Mouse (Mus musculus): ENCODE data around the gene Chchd3. TPM values are rescaled to one million over a fixed set of nuclear protein-coding genes. Genes with fewer than 3 reads are reported as not detected.

Gene Chchd3
- total and polyA plus RNA-seq, 3 experiments, result 205 to 243 TPM; not detected in 1

DNA sequence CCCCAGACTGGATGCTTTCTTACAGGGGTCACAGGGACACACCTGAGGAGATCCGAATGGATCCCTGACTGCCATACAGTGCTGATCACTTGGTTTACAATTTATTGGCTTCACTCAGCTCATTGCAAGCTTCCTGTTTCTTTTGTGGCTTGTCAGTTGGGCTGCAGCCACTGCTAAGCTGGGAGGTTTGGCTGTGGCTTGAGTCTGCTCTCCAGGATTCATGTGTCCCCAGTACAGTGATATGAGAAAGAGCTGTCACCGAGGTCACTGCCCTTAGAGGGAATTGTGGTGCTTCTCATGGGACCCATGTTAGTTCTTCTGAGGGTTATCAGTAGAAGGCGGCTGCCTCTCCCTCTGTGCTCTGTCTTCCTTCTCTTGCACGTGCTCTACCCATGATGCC, 277.0 kb downstream of the Chchd3 start:
- no peaks in the 10 kb centered on the region for H3K27me3 ChIP-seq (ENCODE audit: control insufficient read depth in 1 of 2, insufficient read depth in 2 of 2, low read length in 2 of 2)
- no peak overlapping the region for H3K9ac ChIP-seq (ENCODE audit: control insufficient read depth, low read depth, low read length, poor library complexity, severe bottlenecking)
- TF ChIP-seq POLR2A (IDR thresholded peaks at IDR 0.05; ENCODE audit: control insufficient read depth in 1 of 2, insufficient read depth in 1 of 2, low read depth in 1 of 2, low read length in 2 of 2, poor library complexity in 1 of 2) (no peak), USF2 (IDR thresholded peaks at IDR 0.05; ENCODE audit: borderline replicate concordance in 1 of 2, insufficient read depth in 1 of 2, low read depth in 1 of 2, low read length in 2 of 2) (no peak), TAL1 (IDR thresholded peaks at IDR 0.05; ENCODE audit: low read length) (no peak), KAT2A (conservative IDR thresholded peaks at IDR 0.05; ENCODE audit: low read depth, low read length) (no peak), ETS1 (IDR thresholded peaks at IDR 0.05; ENCODE audit: low read depth, low read length) (no peak), USF1 (IDR thresholded peaks at IDR 0.05; ENCODE audit: low read depth, low read length) (no peak), ELF1 (IDR thresholded peaks at IDR 0.05; ENCODE audit: low read depth, low read length) (no peak), GABPA (IDR thresholded peaks at IDR 0.05; ENCODE audit: low read depth, low read length) (no peak), EP300 (IDR thresholded peaks at IDR 0.05; ENCODE audit: low read depth in 1 of 2, low read length in 2 of 2) (no peak), RAD21 (IDR thresholded peaks at IDR 0.05; ENCODE audit: low read depth, low read length) (no peak), NRF1 (IDR thresholded peaks at IDR 0.05; ENCODE audit: insufficient read depth, low read depth, low read length, poor library complexity, severe bottlenecking) (no peak), MAX (IDR thresholded peaks at IDR 0.05; ENCODE audit: low read length) (no peak), ZC3H11A (IDR thresholded peaks at IDR 0.05; ENCODE audit: low read depth, low read length) (no peak), MAFK (IDR thresholded peaks at IDR 0.05; ENCODE audit: borderline replicate concordance, low read depth, low read length) (no peak), BHLHE40 (IDR thresholded peaks at IDR 0.05; ENCODE audit: borderline replicate concordance, low read depth, low read length) (no peak), MAZ (IDR thresholded peaks at IDR 0.05; ENCODE audit: low read depth, low read length) (no peak), E2F4 (IDR thresholded peaks at IDR 0.05; ENCODE audit: borderline replicate concordance, low read depth, low read length) (no peak)
- H3K79me2 ChIP-seq (ENCODE audit: control insufficient read depth, insufficient read depth, low read length, poor library complexity), result no peaks in the 10 kb centered on the region; the same call in 1 of the 2 replicates
- no peaks in the 10 kb centered on the region for H3K9me3 ChIP-seq (replicated peaks; ENCODE audit: insufficient read depth, low read length)
- H3K36me3 ChIP-seq (ENCODE audit: control insufficient read depth in 1 of 2, insufficient read depth in 2 of 2, low read length in 2 of 2), result no peaks in the 10 kb centered on the region
- no peak overlapping the region for H3K27ac ChIP-seq (ENCODE audit: control insufficient read depth, low read depth, low read length)
- DNase-seq (ENCODE audit: low read depth, low spot score), result no peak
- no peak overlapping the region for H3K4me3 ChIP-seq (ENCODE audit: control insufficient read depth in 1 of 2, insufficient read depth in 1 of 2, low read depth in 2 of 2, low read length in 2 of 2)
- no peaks in the 10 kb centered on the region for H3K4me1 ChIP-seq (ENCODE audit: control insufficient read depth in 1 of 2, insufficient read depth in 2 of 2, low read length in 2 of 2)

DNA sequence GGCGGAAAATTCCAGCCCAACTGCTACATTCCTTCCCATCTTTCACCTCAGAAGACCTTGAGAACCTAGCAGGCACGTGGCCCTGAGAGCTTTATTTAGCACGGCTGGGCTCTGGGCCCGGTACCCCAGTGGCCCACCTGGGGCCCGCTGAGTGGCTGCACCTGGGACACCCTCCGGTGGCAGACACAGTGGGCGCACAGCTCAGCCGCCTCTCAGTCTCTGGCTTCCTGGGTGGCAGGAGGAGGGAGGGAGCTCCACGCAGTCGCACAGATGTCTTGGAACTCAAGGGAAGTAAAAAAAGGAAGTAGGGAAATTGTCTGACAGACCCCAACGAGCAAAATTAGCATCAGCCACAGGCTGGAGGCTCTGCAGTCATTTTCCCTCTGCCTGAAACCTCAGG, 279.5 kb downstream of the Chchd3 start:
- Histone ChIP-seq H3K4me3 (ENCODE audit: control insufficient read depth in 1 of 2, insufficient read depth in 1 of 2, low read depth in 2 of 2, low read length in 2 of 2) (no peak overlapping the region), H3K36me3 (ENCODE audit: control insufficient read depth in 1 of 2, insufficient read depth in 2 of 2, low read length in 2 of 2) (no peaks in the 10 kb centered on the region), H3K27me3 (ENCODE audit: control insufficient read depth in 1 of 2, insufficient read depth in 2 of 2, low read length in 2 of 2) (no peaks in the 10 kb centered on the region), H3K9ac (ENCODE audit: control insufficient read depth, low read depth, low read length, poor library complexity, severe bottlenecking) (no peak overlapping the region), H3K9me3 (replicated peaks; ENCODE audit: insufficient read depth, low read length) (no peaks in the 10 kb centered on the region), H3K79me2 (ENCODE audit: control insufficient read depth, insufficient read depth, low read length, poor library complexity) (no peaks in the 10 kb centered on the region; the same call in 1 of the 2 replicates), H3K4me1 (ENCODE audit: control insufficient read depth in 1 of 2, insufficient read depth in 2 of 2, low read length in 2 of 2) (no peaks in the 10 kb centered on the region), H3K27ac (ENCODE audit: control insufficient read depth, low read depth, low read length) (no peak overlapping the region)
- TF ChIP-seq HCFC1 (IDR thresholded peaks at IDR 0.05; ENCODE audit: low read depth, low read length) (no peak), CTCF (IDR thresholded peaks at IDR 0.05 in 2 of 3, conservative IDR thresholded peaks at IDR 0.05 in 1 of 3; ENCODE audit: control insufficient read depth in 1 of 3, insufficient read depth in 1 of 3, low read depth in 2 of 3, low read length in 3 of 3, poor library complexity in 1 of 3, severe bottlenecking in 1 of 3) (no peak), ELF1 (IDR thresholded peaks at IDR 0.05; ENCODE audit: low read depth, low read length) (no peak), CHD2 (IDR thresholded peaks at IDR 0.05; ENCODE audit: low read length) (no peak), MYB (IDR thresholded peaks at IDR 0.05; ENCODE audit: low read depth, low read length) (no peak), MAFK (IDR thresholded peaks at IDR 0.05; ENCODE audit: borderline replicate concordance, low read depth, low read length) (no peak), JUND (IDR thresholded peaks at IDR 0.05; ENCODE audit: low read depth, low read length) (no peak), ETS1 (IDR thresholded peaks at IDR 0.05; ENCODE audit: low read depth, low read length) (no peak), MYC (IDR thresholded peaks at IDR 0.05; ENCODE audit: low read depth, low read length) (no peak), ZMIZ1 (IDR thresholded peaks at IDR 0.05; ENCODE audit: low read depth, low read length) (no peak)
- no peak for DNase-seq (ENCODE audit: low read depth, low spot score)
